In the genomic region with DNA sequence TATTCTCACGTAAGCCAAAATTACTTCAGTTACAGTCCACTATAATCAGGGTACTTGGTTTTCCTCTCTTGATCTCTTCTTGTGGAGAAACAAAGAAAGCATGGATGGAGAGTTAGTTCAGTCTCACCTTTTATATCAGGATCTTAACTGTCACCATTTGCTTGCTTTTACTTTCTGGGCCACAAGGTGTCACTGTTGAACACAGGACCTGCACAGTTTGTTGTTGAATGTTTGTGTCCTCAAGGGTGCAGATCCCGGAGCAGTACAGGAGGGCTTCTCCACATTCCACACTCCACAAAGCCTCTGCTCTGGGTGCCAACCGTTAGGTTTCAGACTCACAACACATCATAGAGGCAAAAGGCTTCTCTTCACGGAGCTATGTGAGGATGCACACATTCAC, we compare ENCODE assay signal across 9 mouse cellular contexts.
DNase-seq lines count a peak whose midpoint lies in the region; ATAC-seq and TF ChIP-seq lines count a peak whose summit lies in the region.
"Had no signal": no experiment of that assay in that cellular context is flagged by ENCODE, and none has a peak within 500 bp of the region (broad histone marks: within the 10 kb centered on the region; RNA-seq: fewer than 3 reads in every experiment).

No protein-coding gene starts in this region.

- H3K27ac ChIP-seq in heart, postnatal 0 days (ENCODE audit: low read depth), result no peak overlapping the region
- no peak overlapping the region for H3K27ac ChIP-seq in heart, embryonic 10.5 days
- no peak overlapping the region for H3K27ac ChIP-seq in midbrain, embryonic 15.5 days
- H3K27ac ChIP-seq: neural tube, embryonic 13.5 days had no signal

- no peak overlapping the region for H3K4me2 ChIP-seq in heart, postnatal 0 days (ENCODE audit: low read depth, low read length)
- H3K4me2 ChIP-seq in midbrain, embryonic 15.5 days, result no peak overlapping the region
- H3K4me2 ChIP-seq: neural tube, embryonic 13.5 days had no signal

- TF ChIP-seq CTCF in heart, postnatal 0 days (IDR thresholded peaks at IDR 0.05; ENCODE audit: low read depth), result peak; percentile 57

- no peaks in the 10 kb centered on the region for H3K36me3 ChIP-seq in heart, postnatal 0 days (replicated peaks; ENCODE audit: control insufficient read depth, insufficient read depth, low read length)
- H3K36me3 ChIP-seq in heart, embryonic 10.5 days, result no peaks in the 10 kb centered on the region
- no peaks in the 10 kb centered on the region for H3K36me3 ChIP-seq in midbrain, embryonic 15.5 days (replicated peaks)
- H3K36me3 ChIP-seq: neural tube, embryonic 13.5 days had no signal

- ATAC-seq in heart, postnatal 0 days (ENCODE audit: insufficient read depth, low read depth), result no peak
- ATAC-seq in midbrain, embryonic 15.5 days (replicated peaks), result no peak

- no peaks in the 10 kb centered on the region for H3K4me1 ChIP-seq in heart, postnatal 0 days (ENCODE audit: control insufficient read depth, insufficient read depth)
- 0 out of 2 replicates have a peak, but pooled peaks cover 4% of the 10 kb centered on the region for H3K4me1 ChIP-seq in heart, embryonic 10.5 days
- 0 out of 2 replicates have a peak, but pooled peaks cover 3% of the 10 kb centered on the region for H3K4me1 ChIP-seq in midbrain, embryonic 15.5 days

- H3K9me3 ChIP-seq in heart, postnatal 0 days (replicated peaks; ENCODE audit: control insufficient read depth, low read length), result 0 out of 2 replicates have a peak, but pooled peaks cover 3% of the 10 kb centered on the region
- no peaks in the 10 kb centered on the region for H3K9me3 ChIP-seq in heart, embryonic 10.5 days
- H3K9me3 ChIP-seq in midbrain, embryonic 15.5 days, result no peaks in the 10 kb centered on the region

- H3K4me3 ChIP-seq in heart, postnatal 0 days (ENCODE audit: low read depth, low read length), result no peak overlapping the region
- H3K4me3 ChIP-seq in heart, embryonic 10.5 days, result no peak overlapping the region
- H3K4me3 ChIP-seq in midbrain, embryonic 15.5 days, result no peak overlapping the region
- H3K4me3 ChIP-seq: neural tube, embryonic 13.5 days had no signal

- H3K27me3 ChIP-seq in heart, postnatal 0 days (ENCODE audit: control insufficient read depth, insufficient read depth, low read length), result peaks cover 4% of the 10 kb centered on the region; the same call in 1 of the 2 replicates
- no peaks in the 10 kb centered on the region for H3K27me3 ChIP-seq in heart, embryonic 10.5 days (ENCODE audit: insufficient read depth, poor library complexity, severe bottlenecking)
- H3K27me3 ChIP-seq in midbrain, embryonic 15.5 days (replicated peaks), result no peaks in the 10 kb centered on the region

- DNase-seq in heart, postnatal 0 days (ENCODE audit: low spot score), result no peak
- no peak for DNase-seq in heart, embryonic 10.5 days (ENCODE audit: low spot score)
- DNase-seq in ovary, postnatal 14 days (ENCODE audit: low spot score), result peak; percentile 9
- no peak for DNase-seq in ovary, postnatal 10 days (ENCODE audit: low spot score)
- peak; percentile 4 for DNase-seq in c-Kit-positive CD71-positive TER-119-negative erythroid progenitor cells, embryonic 14.5 days (ENCODE audit: low read depth)
- peak; percentile 36 for DNase-seq in retina, postnatal 1 day
- no peak for DNase-seq in urinary bladder, adult 2 months (ENCODE audit: low spot score)

- H3K9ac ChIP-seq in heart, postnatal 0 days (replicated peaks; ENCODE audit: low read depth, low read length), result no peak overlapping the region
- H3K9ac ChIP-seq in midbrain, embryonic 15.5 days, result no peak overlapping the region
- H3K9ac ChIP-seq: neural tube, embryonic 13.5 days had no signal

- TF ChIP-seq EP300 in heart, postnatal 0 days (IDR thresholded peaks at IDR 0.05; ENCODE audit: low read depth), result no peak

- 69% methylated on average over 4 of the region's 4 CpGs for WGBS in heart, postnatal 0 days
- WGBS in heart, embryonic 10.5 days, result 65% methylated on average over 4 of the region's 4 CpGs
- 69% methylated on average over 4 of the region's 4 CpGs for WGBS in midbrain, embryonic 15.5 days

Comparison
In these comparisons a context has a peak if more than half of its experiments do, and no peak if none do; other contexts are left out.
1. DNase-seq: peak in ovary, postnatal 14 days (single experiment), c-Kit-positive CD71-positive TER-119-negative erythroid progenitor cells, embryonic 14.5 days (single experiment) and retina, postnatal 1 day (single experiment); none in heart, postnatal 0 days (single experiment), heart, embryonic 10.5 days (single experiment), ovary, postnatal 10 days (single experiment) and urinary bladder, adult 2 months (single experiment).